Mouse (Mus musculus): ENCODE data around the gene Magee2.
"Not testable (repeated sequence)": the region's sequence is repeated elsewhere in the genome, so short reads cannot be mapped to it uniquely, and the experiment has no call there.

Gene Magee2

GRCm38 (mm10) chrX:104856751-104857341 lies at the start of gene Magee2:
Gene Magee2 (minus strand): TSS chrX:104857267.
- DNase-seq (ENCODE audit: extremely low read depth, low read depth), result no peak

DNA sequence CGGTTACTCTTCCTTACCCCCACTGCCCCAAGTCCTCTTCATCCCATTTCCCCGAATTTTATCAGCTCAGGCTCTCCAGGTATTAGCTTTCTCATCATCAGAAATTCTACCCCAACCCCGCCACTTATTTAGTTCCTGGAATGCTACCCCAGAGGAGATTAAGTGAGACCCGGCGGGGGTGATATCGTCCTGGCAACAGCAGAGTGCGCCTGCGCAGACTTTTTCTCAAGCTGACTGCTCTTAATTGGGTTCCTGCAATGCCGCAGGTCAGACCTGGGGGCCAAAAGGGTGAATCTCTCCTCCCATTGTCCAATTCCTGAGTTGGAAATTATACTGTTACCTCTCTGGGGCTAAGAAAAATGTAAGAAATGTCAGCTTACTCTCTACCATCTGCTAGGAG lies 3.5 kb downstream of the Magee2 start:
- DNase-seq (ENCODE audit: extremely low read depth, low read depth), result no peak

DNA sequence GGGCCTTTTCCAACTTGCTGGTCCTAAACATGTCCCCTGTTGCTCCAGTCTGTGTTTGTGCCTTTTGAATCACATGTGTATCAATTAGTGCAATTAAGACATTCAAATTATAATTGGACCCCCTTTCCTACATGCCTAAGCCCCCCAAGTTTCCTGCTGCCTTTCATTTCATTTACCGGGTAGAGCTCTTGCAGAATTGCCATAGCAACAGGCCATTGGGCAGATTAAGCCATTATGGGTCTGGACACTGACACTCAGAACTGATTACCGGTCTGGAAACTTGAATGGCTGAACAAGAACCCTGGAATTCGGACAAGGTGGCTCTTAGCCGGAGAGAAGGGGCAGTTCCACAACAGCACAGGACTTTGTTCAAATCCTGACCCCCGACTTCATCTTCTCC lies 39.5 kb downstream of the Magee2 start:
- not testable (repeated sequence) for DNase-seq (ENCODE audit: extremely low read depth, low read depth)

- DNase-seq (ENCODE audit: extremely low read depth, low read depth), result not testable (repeated sequence)
Measured at GRCm38 (mm10) chrX:104816987-104817386, 40.1 kb downstream of the Magee2 start.

DNA sequence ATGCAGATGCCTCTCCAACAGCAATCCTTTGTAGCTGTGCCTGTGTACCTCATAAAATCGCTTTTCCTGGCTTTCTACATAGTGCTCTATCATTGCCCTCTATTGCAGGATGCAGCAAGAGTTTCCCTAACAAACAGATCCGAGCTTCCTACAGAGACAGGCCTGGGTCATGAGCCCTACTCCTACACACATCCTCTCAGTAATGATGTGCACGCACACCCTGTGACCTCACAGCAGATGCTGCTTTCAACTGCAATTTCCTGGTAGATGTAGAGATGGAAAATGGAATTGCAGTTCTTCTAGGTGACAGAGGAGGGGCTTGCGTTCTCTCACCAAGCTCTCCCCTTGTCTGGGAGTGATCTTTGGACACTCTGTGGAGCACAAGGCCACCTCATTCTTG lies 43.4 kb downstream of the Magee2 start:
- not testable (repeated sequence) for DNase-seq (ENCODE audit: extremely low read depth, low read depth)

Data from MEL-GATA-1-ER (cell line).